Mouse (Mus musculus) thymus, postnatal 10 days (tissue): ENCODE data around the gene Sgk1.

ENCODE experiments used
- DNase-seq, 2 experiments: peaks; one replicate each; pipeline ENCODE4 v3.0.0; 2021; ENCODE audit warnings: low spot score in 2 of 2

The Sgk1 gene

GRCm38 (mm10) chr10:22000491-22001306 lies 118.7 kb downstream of the Sgk1 start:
- no peak for DNase-seq

GRCm38 (mm10) chr10:22001621-22002020 lies 119.6 kb downstream of the Sgk1 start:
- no peak for DNase-seq

DNA sequence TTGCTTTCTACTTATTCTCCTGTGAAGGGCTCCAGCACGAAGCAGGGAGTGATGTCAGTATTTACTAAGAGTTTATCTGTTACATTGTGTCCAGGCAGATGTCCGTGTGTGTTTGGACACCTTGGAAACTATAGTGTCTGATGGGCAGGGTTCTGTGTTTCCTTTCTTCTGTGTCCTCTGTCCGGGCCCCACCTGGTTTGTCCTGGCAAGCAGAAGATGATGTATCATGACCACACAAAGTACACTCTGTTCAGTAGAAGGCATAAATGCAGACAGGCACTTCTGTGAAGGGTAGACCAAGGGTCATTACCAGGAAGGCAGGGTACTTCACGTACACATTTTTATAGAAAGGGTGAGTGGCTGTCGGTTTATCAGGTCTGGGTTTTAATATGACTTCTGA lies 122.8 kb downstream of the Sgk1 start:
- DNase-seq = no peak

GRCm38 (mm10) chr10:22007160-22007801 lies 125.3 kb downstream of the Sgk1 start:
- DNase-seq = no peak

- DNase-seq = peak in 1 of 2 experiments; percentile 43
These were observed 125.8 kb downstream of the Sgk1 start for GRCm38 (mm10) chr10:22007802-22008172.

DNA sequence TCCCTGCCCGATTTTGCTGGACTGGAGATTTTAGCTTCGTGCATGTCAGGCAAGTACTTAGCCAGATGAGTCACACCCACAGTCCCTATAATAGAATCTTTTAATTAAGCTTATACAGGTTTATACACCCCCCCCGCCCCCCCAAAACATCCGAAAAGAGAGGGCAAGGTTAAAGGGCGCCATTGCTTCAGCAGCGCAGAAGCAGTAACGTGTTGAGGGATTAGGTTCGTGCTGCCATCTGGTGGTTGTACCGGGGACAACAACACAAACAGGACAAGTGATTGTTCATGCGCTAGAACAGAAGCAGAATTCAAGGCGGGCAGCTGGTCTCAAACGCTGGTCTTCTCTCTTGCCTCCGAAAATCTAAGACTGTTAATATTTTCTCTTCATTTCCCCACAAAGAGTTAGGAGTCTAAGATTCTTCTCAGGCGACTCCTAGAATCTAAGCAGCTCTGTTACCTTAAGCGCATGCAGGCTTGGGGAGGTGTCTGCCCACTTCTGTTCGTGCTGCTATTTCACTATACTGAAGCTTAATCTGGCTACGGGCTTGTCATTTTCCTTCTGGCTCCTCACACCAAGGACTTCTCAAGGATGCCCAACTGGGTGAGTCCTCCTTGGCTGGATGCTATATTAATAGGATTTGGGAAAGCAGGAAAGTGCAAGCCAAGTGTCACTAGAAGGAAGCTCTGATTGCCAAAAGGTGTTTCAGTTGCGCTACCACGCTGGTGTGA lies 128.3 kb downstream of the Sgk1 start:
- DNase-seq = peak; percentile 45 to 76

- no peak for DNase-seq
These were observed 135.6 kb downstream of the Sgk1 start for GRCm38 (mm10) chr10:22017469-22018159.

GRCm38 (mm10) chr10:22018618-22019017 lies 136.6 kb downstream of the Sgk1 start:
- DNase-seq = no peak

DNA sequence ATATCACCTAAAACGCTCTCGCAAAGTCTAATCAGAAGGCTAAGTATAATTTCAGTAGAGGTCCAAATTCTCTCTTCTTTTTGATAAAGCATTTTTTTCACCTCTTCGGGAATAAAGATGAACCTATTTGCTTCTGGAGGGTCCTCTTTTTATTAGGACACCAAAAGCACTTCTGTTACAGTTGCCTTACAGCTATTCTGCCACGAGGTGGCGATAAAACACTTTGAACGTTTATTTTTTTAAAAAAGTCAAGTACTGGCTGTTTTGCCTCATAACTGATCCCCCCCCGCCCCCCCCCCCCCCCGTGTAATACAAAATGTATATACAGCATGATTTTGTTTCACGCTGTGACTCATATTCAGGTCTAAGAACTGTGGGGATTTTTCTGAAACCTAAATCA lies 152.3 kb downstream of the Sgk1 start:
- DNase-seq = no peak

- DNase-seq = peak; percentile 8 to 39
These were observed 154.3 kb downstream of the Sgk1 start for GRCm38 (mm10) chr10:22036256-22036655.
